Mouse (Mus musculus) liver, adult (tissue): Measurements from ENCODE around the gene Lzts2.

Source experiments
- GATA4 ChIP-seq: IDR thresholded peaks from 2 replicates; pipeline ENCODE4 v1.6.1; 2014; ENCODE audit warnings: mild to moderate bottlenecking, low read length; ENCODE audit not compliant: insufficient replicate concordance

The Lzts2 gene

GRCm38 (mm10) chr19:44989567-44990495 is 24.4 kb upstream of the Lzts2 start:
- no peak for TF ChIP-seq GATA4

GRCm38 (mm10) chr19:44991031-44991430 is 23.2 kb upstream of the Lzts2 start:
- no peak for TF ChIP-seq GATA4

DNA sequence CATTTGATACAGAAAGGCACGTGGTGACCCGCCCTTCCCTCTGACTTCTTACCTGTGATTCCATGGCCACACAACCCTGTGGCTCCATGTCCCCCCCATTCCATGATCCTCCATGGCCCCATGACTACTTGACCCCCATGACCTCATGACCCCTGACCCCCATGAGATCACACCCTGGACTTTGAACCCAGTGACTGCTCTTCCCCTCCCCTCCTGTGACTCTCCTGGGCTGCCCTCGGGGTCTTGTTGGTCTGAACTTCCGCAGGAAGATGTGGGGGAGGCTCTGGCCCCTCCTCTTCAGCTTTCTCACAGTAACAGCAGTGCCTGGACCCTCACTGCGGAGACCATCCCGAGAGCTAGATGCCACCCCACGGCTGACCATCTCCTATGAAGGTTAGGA is 22.0 kb upstream of the Lzts2 start:
- TF ChIP-seq GATA4, result no peak

- TF ChIP-seq GATA4, result no peak
Observed at GRCm38 (mm10) chr19:44992712-44993111, 21.5 kb upstream of the Lzts2 start.

GRCm38 (mm10) chr19:44997786-44998185 is 16.4 kb upstream of the Lzts2 start:
- no peak for TF ChIP-seq GATA4

DNA sequence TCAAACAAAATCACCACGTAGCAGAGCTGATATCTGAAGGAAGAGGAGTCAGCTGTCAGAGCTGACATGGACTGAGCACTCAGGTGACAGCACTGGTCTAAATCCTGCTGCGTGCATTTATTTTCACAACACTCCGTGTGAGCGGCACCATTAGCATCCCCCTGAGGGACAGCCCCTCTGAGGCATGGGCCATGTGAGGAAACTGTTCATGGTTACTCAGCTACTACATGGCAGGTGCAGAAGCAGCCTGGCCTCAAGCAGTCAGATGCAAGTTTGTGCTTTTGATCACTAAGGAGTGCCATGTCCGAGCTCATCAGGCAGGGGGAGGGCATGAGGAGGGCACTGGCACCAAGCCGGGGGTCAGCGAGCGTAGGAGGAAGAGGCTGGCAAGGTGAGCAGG is 14.6 kb upstream of the Lzts2 start:
- no peak for TF ChIP-seq GATA4

- TF ChIP-seq GATA4, result no peak
Observed at GRCm38 (mm10) chr19:45002301-45002700, 11.9 kb upstream of the Lzts2 start.

GRCm38 (mm10) chr19:45003740-45004516 is 10.3 kb upstream of the Lzts2 start:
- TF ChIP-seq GATA4, result no peak

GRCm38 (mm10) chr19:45005444-45005843 is 8.8 kb upstream of the Lzts2 start, which contains the start of gene Twnk:
Twnk (plus strand) TSS chr19:45005663.
- no peak for TF ChIP-seq GATA4

- TF ChIP-seq GATA4, result no peak
Observed at GRCm38 (mm10) chr19:45005957-45006712, 8.1 kb upstream of the Lzts2 start, which contains the start of gene Mrpl43. Mrpl43 (minus strand) TSS chr19:45006442.

DNA sequence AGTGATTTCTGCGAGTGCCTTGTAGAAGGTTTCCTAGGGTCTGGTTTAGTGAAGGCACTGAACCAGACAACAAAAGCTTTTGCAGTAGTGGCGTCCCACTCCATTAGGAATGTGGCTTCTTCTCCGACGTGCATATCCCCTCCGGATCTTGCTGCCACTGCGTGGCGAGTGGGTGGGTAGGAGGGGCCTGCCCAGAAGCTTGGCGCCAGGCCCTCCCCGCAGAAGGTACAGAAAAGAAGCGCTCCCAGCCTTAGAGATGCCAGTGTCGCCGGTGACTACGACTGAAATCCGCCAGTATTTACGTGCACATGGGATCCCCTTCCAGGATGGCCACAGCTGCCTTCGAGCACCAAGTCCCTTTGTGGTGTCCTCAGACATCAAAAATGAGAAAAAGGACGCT is 7.2 kb upstream of the Lzts2 start:
- no peak for TF ChIP-seq GATA4

- no peak for TF ChIP-seq GATA4
Observed at GRCm38 (mm10) chr19:45007425-45008191, 6.6 kb upstream of the Lzts2 start.

GRCm38 (mm10) chr19:45010646-45011045 is 3.6 kb upstream of the Lzts2 start:
- TF ChIP-seq GATA4, result no peak

DNA sequence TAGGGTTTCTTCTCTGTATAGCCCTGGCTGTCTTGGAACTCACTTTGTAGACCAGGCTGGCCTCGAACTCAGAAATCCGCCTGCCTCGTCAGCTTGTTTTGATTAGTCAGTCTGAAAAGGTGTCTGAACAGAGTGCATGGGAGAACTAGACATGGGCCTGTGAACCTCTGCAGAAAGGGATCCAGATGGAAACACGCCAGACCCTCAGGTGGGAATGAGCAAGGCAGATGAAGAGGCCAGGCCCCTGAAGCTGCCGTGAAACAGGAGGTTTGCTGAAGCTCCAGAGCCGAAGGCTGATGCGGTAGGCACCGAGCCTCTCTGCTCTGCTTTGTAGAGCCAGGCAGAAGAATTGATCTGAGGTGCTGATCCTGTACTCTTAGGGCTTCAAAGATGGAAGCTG is 2.0 kb upstream of the Lzts2 start:
- no peak for TF ChIP-seq GATA4
